ENCODE assay signal across 8 mouse cellular contexts in genomic region chr4:86957576-86958411, GRCm38 (mm10).
DNase-seq lines count a peak whose midpoint lies in the region; ATAC-seq and TF ChIP-seq lines count a peak whose summit lies in the region.

No protein-coding gene starts in this region.

- H3K9me3 ChIP-seq in hindbrain, embryonic 14.5 days (ENCODE audit: control insufficient read depth, low read length): no peaks in the 10 kb centered on the region
- no peaks in the 10 kb centered on the region for H3K9me3 ChIP-seq in midbrain, embryonic 13.5 days

- WGBS in spleen, adult 2 months: 57% methylated on average over 14 of the region's 14 CpGs
- 40% methylated on average over 14 of the region's 14 CpGs for WGBS in hindbrain, embryonic 14.5 days
- WGBS in midbrain, embryonic 13.5 days: 38% methylated on average over 14 of the region's 14 CpGs

- peak overlapping the region; percentile 36 for H3K4me2 ChIP-seq in hindbrain, embryonic 14.5 days (replicated peaks)
- peak overlapping the region; percentile 20; the same call in 1 of the 2 replicates for H3K4me2 ChIP-seq in midbrain, embryonic 13.5 days (replicated peaks)

- no peak overlapping the region for H3K4me3 ChIP-seq in spleen, adult 2 months (ENCODE audit: extremely low read depth, insufficient read depth, insufficient read length)
- H3K4me3 ChIP-seq in hindbrain, embryonic 14.5 days (replicated peaks; ENCODE audit: low read length): no peak overlapping the region
- no peak overlapping the region for H3K4me3 ChIP-seq in midbrain, embryonic 13.5 days (replicated peaks)
- no peak overlapping the region for H3K4me3 ChIP-seq in testis, adult 2 months (ENCODE audit: control insufficient read depth, low read depth, low read length)

- DNase-seq in spleen, adult 2 months (ENCODE audit: low read depth in 1 of 2, low spot score in 2 of 2): peak in 1 of 2 experiments; percentile 9
- DNase-seq in spleen, postnatal 14 days (ENCODE audit: low spot score in 2 of 2): no peak
- DNase-seq in cerebellum, adult 8-10 months: peak; percentile 57
- peak; percentile 74 for DNase-seq in forelimb bud, embryonic 11.5 days (ENCODE audit: low read depth, low spot score)
- peak; percentile 90 for DNase-seq in hindbrain, embryonic 14.5 days (ENCODE audit: low spot score)
- peak; percentile 63 to 70 for DNase-seq in left cerebral cortex, adult 8-10 months (ENCODE audit: low spot score in 2 of 2)

- no peaks in the 10 kb centered on the region for H3K27me3 ChIP-seq in spleen, adult 2 months (ENCODE audit: control insufficient read depth, insufficient read depth, low read length)
- no peaks in the 10 kb centered on the region for H3K27me3 ChIP-seq in hindbrain, embryonic 14.5 days (ENCODE audit: control insufficient read depth, insufficient read depth, low read length)
- no peaks in the 10 kb centered on the region for H3K27me3 ChIP-seq in midbrain, embryonic 13.5 days
- H3K27me3 ChIP-seq in testis, adult 2 months (ENCODE audit: control insufficient read depth, insufficient read depth, low read length): no peaks in the 10 kb centered on the region

- H3K36me3 ChIP-seq in spleen, adult 2 months (ENCODE audit: control insufficient read depth, insufficient read depth, low read length): no peaks in the 10 kb centered on the region
- H3K36me3 ChIP-seq in hindbrain, embryonic 14.5 days (replicated peaks; ENCODE audit: control insufficient read depth, insufficient read depth): no peaks in the 10 kb centered on the region
- H3K36me3 ChIP-seq in midbrain, embryonic 13.5 days: no peaks in the 10 kb centered on the region
- no peaks in the 10 kb centered on the region for H3K36me3 ChIP-seq in testis, adult 2 months (ENCODE audit: control insufficient read depth, insufficient read depth, low read length)

- no peak overlapping the region for H3K27ac ChIP-seq in spleen, adult 2 months (ENCODE audit: insufficient read depth, low read length)
- H3K27ac ChIP-seq in hindbrain, embryonic 14.5 days: peak overlapping the region; percentile 0; the same call in 1 of the 2 replicates
- H3K27ac ChIP-seq in midbrain, embryonic 13.5 days: no peak overlapping the region
- no peak overlapping the region for H3K27ac ChIP-seq in testis, adult 2 months (ENCODE audit: control insufficient read depth, insufficient read depth, low read depth, low read length)

- H3K4me1 ChIP-seq in spleen, adult 2 months (ENCODE audit: control insufficient read depth, insufficient read depth, insufficient read length): no peaks in the 10 kb centered on the region
- H3K4me1 ChIP-seq in hindbrain, embryonic 14.5 days (replicated peaks; ENCODE audit: control insufficient read depth, insufficient read depth, low read length): no peaks in the 10 kb centered on the region
- H3K4me1 ChIP-seq in midbrain, embryonic 13.5 days (replicated peaks): no peaks in the 10 kb centered on the region
- no peaks in the 10 kb centered on the region for H3K4me1 ChIP-seq in testis, adult 2 months (ENCODE audit: control insufficient read depth, insufficient read depth, low read length)

- ATAC-seq in hindbrain, embryonic 14.5 days (ENCODE audit: low FRiP score): peak; percentile 86
- ATAC-seq in midbrain, embryonic 13.5 days: peak; percentile 79

- TF ChIP-seq POLR2A in spleen, adult 2 months (IDR thresholded peaks at IDR 0.05; ENCODE audit: low read depth, low read length): no peak
- no peak for TF ChIP-seq POLR2A in testis, adult 2 months (IDR thresholded peaks at IDR 0.05; ENCODE audit: control insufficient read depth, low read depth, low read length)

- H3K9ac ChIP-seq in hindbrain, embryonic 14.5 days: no peak overlapping the region
- no peak overlapping the region for H3K9ac ChIP-seq in midbrain, embryonic 13.5 days (replicated peaks)

- TF ChIP-seq CTCF in spleen, adult 2 months (IDR thresholded peaks at IDR 0.05; ENCODE audit: extremely low read depth, insufficient read depth, insufficient read length, insufficient replicate concordance): peak; percentile 21; the same call in 1 of the 2 replicates
- peak; percentile 33; the same call in 1 of the 2 replicates for TF ChIP-seq CTCF in testis, adult 2 months (IDR thresholded peaks at IDR 0.05; ENCODE audit: control insufficient read depth, insufficient read depth, insufficient replicate concordance, low read depth, low read length)

Comparison
In these comparisons a context has a peak if more than half of its experiments do, and no peak if none do; other contexts are left out.
1. DNase-seq: peak in cerebellum, adult 8-10 months (single experiment), forelimb bud, embryonic 11.5 days (single experiment), hindbrain, embryonic 14.5 days (single experiment) and left cerebral cortex, adult 8-10 months (2 of 2); none in spleen, postnatal 14 days (0 of 2).